Mouse (Mus musculus) forebrain, embryonic 15.5 days (tissue): ENCODE results near the gene Gbp9. TPM values are rescaled to one million over a fixed set of nuclear protein-coding genes. Genes with fewer than 3 reads are reported as not detected.
"Not testable (repeated sequence)": the region's sequence is repeated elsewhere in the genome, so short reads cannot be mapped to it uniquely, and the experiment has no call there.

ENCODE experiments used
- ATAC-seq: fragments of 200-750 bp; cut with Nextera tagmentation; replicated peaks from 2 replicates; pipeline ENCODE4 v1.8.0; 2017; ENCODE audit warnings: mild to moderate bottlenecking, moderate TSS enrichment, moderate library complexity
- H3K27ac ChIP-seq: fragments of 300-500 bp; sonication (generic); replicated peaks from 2 replicates; pipeline ENCODE4 v1.5.1; 2015; ENCODE audit warnings: mild to moderate bottlenecking, inconsistent platforms
- H3K27me3 ChIP-seq: fragments of 300-500 bp; sonication (generic); 2 replicates; pipeline ENCODE4 v1.6.1; 2015; ENCODE audit warnings: inconsistent platforms
- H3K36me3 ChIP-seq: fragments of 300-500 bp; sonication (generic); 2 replicates; pipeline ENCODE4 v1.6.1; 2015; ENCODE audit warnings: mild to moderate bottlenecking, inconsistent platforms
- H3K4me1 ChIP-seq: fragments of 300-500 bp; sonication (generic); 2 replicates; pipeline ENCODE4 v1.6.1; 2015; ENCODE audit warnings: inconsistent platforms
- H3K4me2 ChIP-seq: fragments of 300-500 bp; sonication (generic); replicated peaks from 2 replicates; pipeline ENCODE4 v1.6.1; 2015; ENCODE audit warnings: mild to moderate bottlenecking, inconsistent platforms
- H3K4me3 ChIP-seq: fragments of 300-500 bp; sonication (generic); 2 replicates; pipeline ENCODE4 v1.5.1; 2015; ENCODE audit warnings: mild to moderate bottlenecking, inconsistent platforms
- H3K9ac ChIP-seq: fragments of 300-500 bp; sonication (generic); replicated peaks from 2 replicates; pipeline ENCODE4 v1.6.1; 2015; ENCODE audit warnings: mild to moderate bottlenecking, inconsistent platforms
- H3K9me3 ChIP-seq: fragments of 300-500 bp; sonication (generic); 2 replicates; pipeline ENCODE4 v1.6.1; 2016; ENCODE audit warnings: inconsistent platforms
- WGBS: fragments of 180-500 bp; shearing (Covaris S2); methylation state at CpG from one replicate; pipeline ENCODE4 v1.1.7; 2015; ENCODE audit warnings: mixed read lengths; 5-methylcytosine and 5-hydroxymethylcytosine counted together
- polyA plus RNA-seq: library from polyadenylated mRNA; unstranded; fragments of >200 nt; fragmentation: Nextera tagmentation; extraction: Ambion mirVana; gene quantifications from 2 replicates; pipeline ENCODE4 v1.2.1, GENCODE M21; 2015

Gene Gbp9
- polyA plus RNA-seq, 1 experiment from 2014 or later, result 0.78 TPM

DNA sequence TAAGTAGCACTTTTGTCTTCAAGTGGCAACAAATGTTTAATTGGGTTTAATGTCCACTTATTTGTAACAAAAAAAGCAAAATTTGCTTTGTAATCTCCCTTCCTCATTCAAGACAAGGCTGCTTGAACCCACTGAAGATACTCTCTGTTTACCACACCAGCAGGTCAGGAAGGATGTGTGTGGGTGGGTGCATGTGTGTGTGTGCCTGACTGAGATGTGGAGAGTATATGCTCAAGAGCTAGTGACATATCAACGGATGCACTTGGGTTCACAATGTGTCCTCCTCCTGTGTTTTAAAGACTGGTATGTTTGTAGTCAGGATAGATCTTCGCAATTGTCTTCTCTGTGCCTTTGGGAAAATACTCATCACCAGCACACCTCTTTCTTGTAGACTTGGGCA, 24.6 kb downstream of the Gbp9 start:
- 90% methylated on average over 2 of the region's 2 CpGs for WGBS
- H3K4me3 ChIP-seq, result no peak overlapping the region
- H3K4me1 ChIP-seq, result no peaks in the 10 kb centered on the region
- H3K4me2 ChIP-seq, result no peak overlapping the region
- ATAC-seq, result no peak
- H3K36me3 ChIP-seq, result no peaks in the 10 kb centered on the region
- no peak overlapping the region for H3K27ac ChIP-seq
- H3K9ac ChIP-seq, result no peak overlapping the region
- no peaks in the 10 kb centered on the region for H3K27me3 ChIP-seq
- H3K9me3 ChIP-seq, result no peaks in the 10 kb centered on the region

GRCm38 (mm10) chr5:105113656-105114055, 25.7 kb downstream of the Gbp9 start:
- H3K9ac ChIP-seq, result no peak overlapping the region
- ATAC-seq, result no peak
- no peak overlapping the region for H3K4me3 ChIP-seq
- no peak overlapping the region for H3K4me2 ChIP-seq
- H3K4me1 ChIP-seq, result no peaks in the 10 kb centered on the region
- 96% methylated on average over 5 of the region's 5 CpGs for WGBS
- no peaks in the 10 kb centered on the region for H3K9me3 ChIP-seq
- no peaks in the 10 kb centered on the region for H3K36me3 ChIP-seq
- H3K27me3 ChIP-seq, result no peaks in the 10 kb centered on the region
- H3K27ac ChIP-seq, result no peak overlapping the region

DNA sequence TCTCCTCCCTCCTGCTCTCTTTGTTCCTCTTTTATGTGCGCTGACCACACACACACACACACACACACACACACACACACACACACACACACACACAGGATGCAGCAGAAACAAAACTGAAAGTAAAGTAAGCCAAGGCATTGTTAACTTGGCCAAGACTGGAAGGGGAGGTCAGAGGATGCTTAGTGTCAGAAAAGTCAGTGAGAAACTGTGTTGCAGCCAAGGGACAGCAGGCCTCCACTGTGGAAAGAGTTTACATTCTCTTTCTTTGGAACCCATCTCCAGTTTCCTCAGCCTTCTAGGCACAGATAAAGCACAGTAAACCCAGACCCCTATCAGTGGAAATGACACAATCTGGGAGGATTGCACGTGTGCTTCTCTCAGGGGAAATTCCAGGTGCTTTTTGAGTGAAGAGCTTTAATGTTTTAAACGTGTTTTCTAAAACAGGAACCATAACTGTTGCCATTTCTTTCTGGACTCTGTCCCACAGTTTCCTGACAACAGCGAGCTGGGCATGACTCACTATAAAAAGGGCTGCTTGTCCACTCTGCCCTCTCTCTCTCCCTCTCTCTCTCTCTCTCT, 29.0 kb downstream of the Gbp9 start:
- H3K4me2 ChIP-seq, H3K9me3 ChIP-seq, H3K4me3 ChIP-seq, ATAC-seq, H3K9ac ChIP-seq, H3K27me3 ChIP-seq, H3K36me3 ChIP-seq, H3K27ac ChIP-seq, H3K4me1 ChIP-seq: not testable (repeated sequence)
- 15% methylated on average over 3 of the region's 4 CpGs for WGBS

GRCm38 (mm10) chr5:105109775-105110174, 29.6 kb downstream of the Gbp9 start:
- not testable (repeated sequence) for H3K27ac ChIP-seq, H3K4me2 ChIP-seq, H3K9me3 ChIP-seq, H3K4me3 ChIP-seq, ATAC-seq, H3K27me3 ChIP-seq, H3K36me3 ChIP-seq, H3K9ac ChIP-seq, H3K4me1 ChIP-seq
- WGBS, result 45% methylated on average over 1 of the region's 1 CpGs

DNA sequence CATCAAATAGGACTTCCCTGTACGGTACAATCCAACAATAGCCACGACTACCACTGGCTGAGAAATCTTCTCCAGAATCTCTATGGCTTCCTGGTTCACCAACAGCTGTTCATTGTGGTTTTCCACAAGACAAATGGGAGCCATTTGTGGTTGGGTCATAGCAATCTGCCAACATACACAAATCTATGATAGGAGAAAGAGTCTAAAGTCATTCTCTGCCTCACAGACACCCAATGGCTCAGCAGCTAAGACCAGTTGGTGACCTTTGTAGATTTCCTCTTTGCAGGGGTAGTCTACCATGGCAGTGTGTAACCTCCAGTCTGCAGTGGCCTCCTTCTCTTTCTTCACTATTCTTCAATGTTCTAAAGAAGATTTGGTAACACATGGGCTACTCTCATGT, 33.6 kb downstream of the Gbp9 start:
- 81% methylated on average over 2 of the region's 2 CpGs for WGBS

DNA sequence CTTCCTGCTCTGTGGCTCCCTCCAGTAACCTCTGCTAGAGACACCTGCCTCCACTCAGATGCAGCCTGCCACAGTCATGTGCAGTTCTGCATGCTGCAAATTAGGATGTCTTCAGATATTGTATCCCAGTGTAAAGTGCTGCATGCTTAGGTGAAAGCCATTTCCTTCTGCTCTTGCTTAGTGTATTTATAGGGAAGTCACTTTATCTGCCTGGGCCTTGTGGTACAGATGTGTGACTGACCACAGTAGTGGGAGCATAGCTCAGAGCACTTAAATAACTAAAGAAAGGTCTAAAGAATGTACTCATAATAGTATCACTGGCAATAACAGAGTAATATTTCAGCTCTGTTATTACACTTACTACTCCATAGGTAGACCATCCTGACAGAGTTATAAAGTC, 57.4 kb downstream of the Gbp9 start:
- H3K9me3 ChIP-seq, result peaks cover 1% of the 10 kb centered on the region; the same call in 1 of the 2 replicates
- H3K4me1 ChIP-seq, result no peaks in the 10 kb centered on the region
- no peak overlapping the region for H3K4me3 ChIP-seq
- no peaks in the 10 kb centered on the region for H3K36me3 ChIP-seq
- no peak overlapping the region for H3K9ac ChIP-seq
- no peak overlapping the region for H3K4me2 ChIP-seq
- no peak overlapping the region for H3K27ac ChIP-seq
- ATAC-seq, result no peak
- H3K27me3 ChIP-seq, result no peaks in the 10 kb centered on the region

More for the DNA sequence above, 33.6 kb downstream of the Gbp9 start:
- H3K4me1 ChIP-seq, H3K4me3 ChIP-seq, H3K9ac ChIP-seq, H3K9me3 ChIP-seq, H3K36me3 ChIP-seq, H3K27me3 ChIP-seq, H3K4me2 ChIP-seq, ATAC-seq, H3K27ac ChIP-seq: not testable (repeated sequence)

DNA sequence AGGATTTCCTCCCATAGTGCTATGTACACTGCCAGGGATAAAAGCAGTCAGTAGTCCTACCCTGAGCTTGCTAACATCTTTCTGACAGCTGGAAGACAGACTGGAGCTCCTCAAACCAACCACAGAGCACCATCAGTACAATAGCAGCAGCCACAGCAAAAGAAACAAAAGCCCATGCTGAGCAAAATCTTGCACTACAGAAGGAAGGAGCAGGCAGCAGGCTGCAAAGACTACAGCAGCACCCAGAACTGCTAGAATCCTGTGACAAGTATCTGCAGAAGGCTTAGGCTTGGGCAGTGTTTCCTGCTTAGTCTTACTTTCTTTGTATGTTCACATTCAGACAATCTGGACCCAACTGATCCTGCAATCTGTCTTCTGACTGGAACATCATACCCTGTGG, 71.0 kb downstream of the Gbp9 start:
- H3K4me2 ChIP-seq, H3K36me3 ChIP-seq, ATAC-seq, H3K9me3 ChIP-seq, H3K9ac ChIP-seq, H3K27me3 ChIP-seq, H3K4me3 ChIP-seq, H3K27ac ChIP-seq, H3K4me1 ChIP-seq: not testable (repeated sequence)

- not testable (repeated sequence) for H3K27me3 ChIP-seq, H3K4me1 ChIP-seq
- WGBS, result 75% methylated on average over 2 of the region's 2 CpGs
Measured at GRCm38 (mm10) chr5:105064443-105064842, 74.9 kb downstream of the Gbp9 start.

DNA sequence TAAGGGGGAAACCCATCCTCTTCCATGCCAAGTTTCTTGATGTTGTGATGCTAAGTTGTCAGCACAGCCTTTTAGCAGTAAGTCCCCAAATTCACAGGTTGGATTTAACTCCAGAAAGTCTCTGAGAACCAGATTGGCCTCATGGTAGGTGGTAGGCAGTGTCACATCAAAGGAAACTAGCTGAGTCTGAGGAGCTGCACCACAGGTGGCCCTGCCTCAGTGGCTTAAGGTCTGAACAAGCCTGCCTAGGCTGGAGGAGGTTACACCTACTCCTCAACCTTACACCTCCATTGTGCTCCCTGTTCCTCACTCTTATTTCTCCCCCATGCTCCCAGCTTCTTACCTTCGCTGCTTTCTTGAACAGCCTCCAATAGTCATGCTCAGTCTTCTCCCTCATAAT, 76.0 kb downstream of the Gbp9 start:
- no peak for ATAC-seq
- Histone ChIP-seq H3K27ac (no peak overlapping the region), H3K36me3 (no peaks in the 10 kb centered on the region), H3K27me3 (no peaks in the 10 kb centered on the region), H3K9me3 (no peaks in the 10 kb centered on the region), H3K4me2 (no peak overlapping the region), H3K4me3 (no peak overlapping the region), H3K4me1 (no peaks in the 10 kb centered on the region), H3K9ac (no peak overlapping the region)
- 77% methylated on average over 1 of the region's 1 CpGs for WGBS

More at GRCm38 (mm10) chr5:105064443-105064842, 74.9 kb downstream of the Gbp9 start:
- H3K36me3 ChIP-seq, H3K9ac ChIP-seq, H3K4me3 ChIP-seq, H3K9me3 ChIP-seq, H3K4me2 ChIP-seq, ATAC-seq, H3K27ac ChIP-seq: not testable (repeated sequence)

GRCm38 (mm10) chr5:105062403-105062802, 76.9 kb downstream of the Gbp9 start:
- not testable (repeated sequence) for H3K4me1 ChIP-seq, H3K9me3 ChIP-seq, H3K4me3 ChIP-seq, H3K9ac ChIP-seq, H3K4me2 ChIP-seq, H3K36me3 ChIP-seq, ATAC-seq, H3K27me3 ChIP-seq, H3K27ac ChIP-seq
- WGBS, result 93% methylated on average over 2 of the region's 2 CpGs

DNA sequence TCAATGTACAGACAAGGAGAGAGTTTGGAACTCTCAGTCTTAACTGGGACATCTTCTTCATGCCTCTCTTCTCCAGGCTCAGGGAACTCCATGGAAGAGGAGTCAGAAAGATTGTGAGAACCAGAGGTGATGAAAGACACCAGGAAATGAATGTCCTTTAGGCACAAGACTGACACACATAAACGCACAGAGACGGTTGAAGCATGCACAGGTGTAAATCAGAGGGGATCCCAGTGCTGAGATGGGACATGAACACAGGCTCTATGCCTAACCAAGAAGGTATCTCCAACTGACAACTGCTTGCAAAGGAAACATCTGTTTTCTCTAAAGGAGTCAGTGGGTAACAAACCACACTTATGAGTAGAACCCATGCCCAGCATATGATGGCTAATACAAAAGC, 79.1 kb downstream of the Gbp9 start:
- ATAC-seq, result no peak
- Histone ChIP-seq H3K27me3 (no peaks in the 10 kb centered on the region), H3K9ac (no peak overlapping the region), H3K27ac (no peak overlapping the region), H3K9me3 (no peaks in the 10 kb centered on the region), H3K4me1 (no peaks in the 10 kb centered on the region), H3K36me3 (no peaks in the 10 kb centered on the region), H3K4me2 (no peak overlapping the region), H3K4me3 (no peak overlapping the region)
- WGBS, result 98% methylated on average over 2 of the region's 2 CpGs

DNA sequence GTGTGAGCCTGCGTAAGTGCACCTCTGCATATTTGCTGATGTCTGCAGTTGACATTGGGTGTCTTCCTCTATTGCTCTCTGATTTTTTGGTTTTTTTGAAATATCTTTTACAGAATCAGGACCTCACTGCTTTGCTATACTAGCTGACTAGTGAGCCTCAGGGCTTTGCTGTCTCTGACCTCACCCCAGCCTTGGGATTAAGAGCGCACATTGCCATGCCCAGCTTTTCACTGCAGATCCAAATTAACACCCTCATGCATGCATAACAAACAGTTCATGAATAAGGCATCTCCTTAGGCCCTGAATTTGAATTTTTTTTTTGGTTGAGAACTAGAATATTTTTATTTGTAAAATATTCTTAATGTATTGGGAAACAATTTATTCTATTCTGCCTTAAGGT, 84.1 kb downstream of the Gbp9 start:
- H3K27ac ChIP-seq, result no peak overlapping the region
- H3K9ac ChIP-seq, result no peak overlapping the region
- H3K4me1 ChIP-seq, result no peaks in the 10 kb centered on the region
- H3K9me3 ChIP-seq, result no peaks in the 10 kb centered on the region
- ATAC-seq, result no peak
- no peak overlapping the region for H3K4me2 ChIP-seq
- H3K27me3 ChIP-seq, result no peaks in the 10 kb centered on the region
- H3K36me3 ChIP-seq, result no peaks in the 10 kb centered on the region
- WGBS, result 69% methylated on average over 2 of the region's 2 CpGs
- H3K4me3 ChIP-seq, result no peak overlapping the region

GRCm38 (mm10) chr5:105053471-105054169, 85.7 kb downstream of the Gbp9 start:
- not testable (repeated sequence) for H3K9me3 ChIP-seq, H3K36me3 ChIP-seq, H3K27ac ChIP-seq, H3K4me3 ChIP-seq, H3K4me1 ChIP-seq, ATAC-seq, H3K27me3 ChIP-seq, H3K9ac ChIP-seq, H3K4me2 ChIP-seq
- 92% methylated on average over 1 of the region's 1 CpGs for whole genome bisulfite sequencing
